Mouse (Mus musculus) heart, postnatal 0 days (tissue): Measurements from ENCODE around the gene Psma6.

Source experiments
- CTCF ChIP-seq: IDR thresholded peaks from 2 replicates; pipeline ENCODE4 v1.5.1; 2016; ENCODE audit warnings: antibody characterized with exemption, control low read depth, low read depth
- EP300 ChIP-seq: IDR thresholded peaks from 2 replicates; pipeline ENCODE4 v1.6.1; 2016; ENCODE audit warnings: antibody characterized with exemption, low read depth

DNA sequence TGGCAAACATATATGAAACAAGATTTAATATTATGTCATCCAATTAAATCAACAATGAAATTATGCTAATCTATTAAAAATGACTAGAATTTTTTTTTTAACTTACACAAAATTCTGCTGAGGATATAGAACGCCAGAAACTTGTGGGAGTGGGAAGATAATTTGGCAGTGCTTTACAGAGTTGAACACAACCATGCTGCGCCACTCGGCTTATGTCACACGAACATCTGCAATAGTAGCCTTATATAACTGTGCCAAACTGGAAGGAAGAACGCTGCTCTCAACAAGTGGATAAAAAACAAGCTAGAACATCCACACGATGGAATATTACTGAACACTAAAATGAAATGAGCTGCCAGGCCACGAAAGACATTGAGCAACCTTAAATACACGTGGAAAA, 45.2 kb downstream of the Psma6 start:
- TF ChIP-seq CTCF (no peak), EP300 (no peak)
